Mouse (Mus musculus): ENCODE results near the gene Arl14ep. TPM values are rescaled to one million over a fixed set of nuclear protein-coding genes. Genes with fewer than 3 reads are reported as not detected.
A peak's percentile ranks its signal among the peaks of the same experiment; 100 is the strongest.

The Arl14ep gene
- polyA plus RNA-seq, 1 experiment from 2014 or later, result 57.5 TPM

DNA sequence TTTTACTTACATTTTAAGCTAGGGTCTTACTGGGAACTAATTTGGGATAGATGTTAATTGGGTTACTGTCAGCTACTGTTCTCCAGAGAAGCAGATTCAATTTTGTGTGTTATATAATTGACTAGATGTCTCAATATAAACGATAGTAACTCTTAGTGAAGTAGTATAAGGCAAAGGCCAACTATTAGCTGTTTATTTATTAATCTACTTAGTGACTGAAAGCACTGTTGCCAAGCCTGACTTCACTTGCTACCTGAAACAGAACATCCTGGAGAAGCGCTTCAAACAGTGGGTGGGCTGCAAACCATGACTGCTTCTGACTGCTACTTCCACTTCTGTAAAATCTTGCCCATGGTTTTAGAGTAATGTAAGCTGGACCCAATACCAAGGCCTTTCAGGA is 13.2 kb downstream of the Arl14ep start:
- ATAC-seq (ENCODE audit: low FRiP score) (no peak), DNase-seq (ENCODE audit: low spot score, missing footprints) (no peak)
- no peak overlapping the region for H3K27ac ChIP-seq (ENCODE audit: low read depth, low read length)
- H3K4me3 ChIP-seq (ENCODE audit: low read depth, low read length), result no peak overlapping the region
- no peaks in the 10 kb centered on the region for H3K9me3 ChIP-seq (ENCODE audit: control insufficient read depth, low read length)
- 93% methylated on average over 2 of the region's 2 CpGs for WGBS
- H3K27me3 ChIP-seq (ENCODE audit: control insufficient read depth, insufficient read depth, low read length), result no peaks in the 10 kb centered on the region
- H3K4me2 ChIP-seq, result no peak overlapping the region
- no peak overlapping the region for H3K9ac ChIP-seq (ENCODE audit: low read length)
- H3K36me3 ChIP-seq (ENCODE audit: control insufficient read depth, insufficient read depth, low read length), result peaks cover 8% of the 10 kb centered on the region; the same call in 1 of the 2 replicates
- no peaks in the 10 kb centered on the region for H3K4me1 ChIP-seq (ENCODE audit: control insufficient read depth, insufficient read depth, low read length)

DNA sequence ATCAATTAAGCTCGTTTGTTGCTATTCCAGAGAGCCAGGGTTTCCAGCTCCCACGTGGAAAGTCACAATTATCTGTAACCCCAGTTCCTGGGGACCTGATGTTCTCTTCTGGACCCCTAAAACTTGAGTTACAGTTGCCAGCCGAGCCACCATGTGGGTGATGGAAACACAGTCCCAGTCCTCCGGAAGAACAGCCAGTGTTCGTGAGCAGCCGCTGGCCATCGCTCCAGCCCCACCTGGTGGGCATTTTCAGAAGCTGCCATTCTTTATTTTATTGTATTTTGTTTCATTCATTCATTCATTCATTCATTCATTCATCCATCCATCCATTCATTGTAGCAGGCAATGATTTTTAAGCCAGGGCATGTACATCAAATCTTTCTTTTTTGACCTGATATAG is 14.0 kb downstream of the Arl14ep start:
- Histone ChIP-seq H3K36me3 (ENCODE audit: control insufficient read depth, insufficient read depth, low read length) (peaks cover 8% of the 10 kb centered on the region; the same call in 1 of the 2 replicates), H3K9ac (ENCODE audit: low read length) (no peak overlapping the region), H3K4me1 (ENCODE audit: control insufficient read depth, insufficient read depth, low read length) (no peaks in the 10 kb centered on the region), H3K27me3 (ENCODE audit: control insufficient read depth, insufficient read depth, low read length) (no peaks in the 10 kb centered on the region), H3K4me3 (ENCODE audit: low read depth, low read length) (no peak overlapping the region), H3K9me3 (ENCODE audit: control insufficient read depth, low read length) (no peaks in the 10 kb centered on the region), H3K4me2 (no peak overlapping the region), H3K27ac (ENCODE audit: low read depth, low read length) (no peak overlapping the region)
- WGBS, result 46% methylated on average over 7 of the region's 7 CpGs
- no peak for DNase-seq (ENCODE audit: low spot score, missing footprints)
- ATAC-seq (ENCODE audit: low FRiP score), result peak; percentile 52; the same call in 1 of the 2 replicates

DNA sequence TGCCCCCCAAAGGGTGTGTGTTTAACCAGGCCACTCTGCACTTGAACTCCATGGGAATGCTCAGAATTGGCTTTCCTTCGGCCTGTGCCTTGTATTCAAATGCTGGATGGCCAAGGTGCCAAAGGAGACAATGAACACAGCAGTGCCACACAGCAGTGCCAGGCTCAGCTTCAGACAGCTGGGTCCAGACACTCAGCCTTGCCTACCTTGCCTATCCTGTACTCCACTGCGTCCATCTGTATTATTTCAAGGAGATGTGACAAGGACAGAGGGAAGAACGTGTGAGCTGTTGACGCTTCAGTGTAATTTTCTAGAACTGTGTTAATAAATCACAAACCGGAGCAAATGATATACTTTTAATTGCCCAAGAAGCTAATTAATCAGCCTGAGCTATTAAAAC is 14.8 kb downstream of the Arl14ep start:
- Histone ChIP-seq H3K9me3 (ENCODE audit: control insufficient read depth, low read length) (no peaks in the 10 kb centered on the region), H3K27ac (ENCODE audit: low read depth, low read length) (no peak overlapping the region), H3K9ac (ENCODE audit: low read length) (no peak overlapping the region), H3K27me3 (ENCODE audit: control insufficient read depth, insufficient read depth, low read length) (no peaks in the 10 kb centered on the region), H3K4me1 (ENCODE audit: control insufficient read depth, insufficient read depth, low read length) (no peaks in the 10 kb centered on the region), H3K4me2 (no peak overlapping the region), H3K4me3 (ENCODE audit: low read depth, low read length) (no peak overlapping the region), H3K36me3 (ENCODE audit: control insufficient read depth, insufficient read depth, low read length) (peaks cover 4% of the 10 kb centered on the region; the same call in 1 of the 2 replicates)
- WGBS, result 90% methylated on average over 5 of the region's 5 CpGs
- ATAC-seq (ENCODE audit: low FRiP score) (no peak), DNase-seq (ENCODE audit: low spot score, missing footprints) (no peak)

DNA sequence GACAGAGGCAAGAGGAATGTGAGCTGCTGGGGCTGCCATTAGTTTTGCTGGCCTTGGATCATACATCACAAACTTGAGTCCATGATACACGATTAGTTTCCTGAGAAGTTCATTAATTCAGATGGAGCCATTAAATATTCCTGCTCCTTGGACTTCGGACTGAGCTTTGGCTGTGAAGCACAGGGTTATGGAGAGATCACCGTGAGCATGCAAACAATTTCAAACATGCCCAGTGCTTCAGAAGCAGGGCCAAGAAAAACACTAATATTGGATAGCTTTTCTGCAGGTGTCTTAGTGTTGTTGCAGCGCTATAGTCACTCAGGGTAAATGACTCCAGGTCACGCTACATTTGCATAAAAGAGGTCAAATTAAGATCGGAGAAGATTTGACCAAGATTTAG is 15.3 kb downstream of the Arl14ep start:
- H3K4me3 ChIP-seq (ENCODE audit: low read depth, low read length), result no peak overlapping the region
- H3K9ac ChIP-seq (ENCODE audit: low read length), result no peak overlapping the region
- no peaks in the 10 kb centered on the region for H3K27me3 ChIP-seq (ENCODE audit: control insufficient read depth, insufficient read depth, low read length)
- no peak overlapping the region for H3K4me2 ChIP-seq
- no peak for DNase-seq (ENCODE audit: low spot score, missing footprints)
- no peak for ATAC-seq (ENCODE audit: low FRiP score)
- 85% methylated on average over 6 of the region's 6 CpGs for WGBS
- H3K36me3 ChIP-seq (ENCODE audit: control insufficient read depth, insufficient read depth, low read length), result peaks cover 4% of the 10 kb centered on the region; the same call in 1 of the 2 replicates
- no peaks in the 10 kb centered on the region for H3K9me3 ChIP-seq (ENCODE audit: control insufficient read depth, low read length)
- no peak overlapping the region for H3K27ac ChIP-seq (ENCODE audit: low read depth, low read length)
- peaks cover 4% of the 10 kb centered on the region for H3K4me1 ChIP-seq (ENCODE audit: control insufficient read depth, insufficient read depth, low read length)

DNA sequence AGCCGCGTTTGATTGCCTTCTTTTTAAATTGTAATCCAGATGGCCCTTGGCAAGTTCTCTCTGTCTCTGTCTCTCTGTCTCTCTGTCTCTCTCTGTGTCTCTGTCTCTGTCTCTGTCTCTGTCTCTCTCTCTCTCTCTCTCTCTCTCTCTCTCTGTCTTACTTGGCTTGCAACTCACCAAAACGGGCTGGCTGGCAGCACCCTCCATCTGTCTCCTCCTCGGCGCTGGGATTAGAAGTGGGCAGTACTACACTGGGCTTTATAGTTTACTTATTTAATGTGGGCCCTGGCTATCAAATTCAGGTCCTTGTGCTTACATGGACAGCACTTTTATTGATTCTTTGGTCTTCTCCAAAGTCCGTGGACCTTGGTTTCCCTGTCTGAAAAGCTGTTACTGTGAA is 18.1 kb downstream of the Arl14ep start:
- DNase-seq (ENCODE audit: low spot score, missing footprints) (no peak), ATAC-seq (ENCODE audit: low FRiP score) (no peak)
- H3K4me1 ChIP-seq (ENCODE audit: control insufficient read depth, insufficient read depth, low read length), result peaks cover 4% of the 10 kb centered on the region
- H3K4me2 ChIP-seq, result no peak overlapping the region
- no peaks in the 10 kb centered on the region for H3K36me3 ChIP-seq (ENCODE audit: control insufficient read depth, insufficient read depth, low read length)
- H3K27me3 ChIP-seq (ENCODE audit: control insufficient read depth, insufficient read depth, low read length), result no peaks in the 10 kb centered on the region; the same call in 1 of the 2 replicates
- H3K27ac ChIP-seq (ENCODE audit: low read depth, low read length), result no peak overlapping the region
- H3K9ac ChIP-seq (ENCODE audit: low read length), result no peak overlapping the region
- WGBS, result 62% methylated on average over 6 of the region's 6 CpGs
- no peak overlapping the region for H3K4me3 ChIP-seq (ENCODE audit: low read depth, low read length)
- H3K9me3 ChIP-seq (ENCODE audit: control insufficient read depth, low read length), result no peaks in the 10 kb centered on the region

DNA sequence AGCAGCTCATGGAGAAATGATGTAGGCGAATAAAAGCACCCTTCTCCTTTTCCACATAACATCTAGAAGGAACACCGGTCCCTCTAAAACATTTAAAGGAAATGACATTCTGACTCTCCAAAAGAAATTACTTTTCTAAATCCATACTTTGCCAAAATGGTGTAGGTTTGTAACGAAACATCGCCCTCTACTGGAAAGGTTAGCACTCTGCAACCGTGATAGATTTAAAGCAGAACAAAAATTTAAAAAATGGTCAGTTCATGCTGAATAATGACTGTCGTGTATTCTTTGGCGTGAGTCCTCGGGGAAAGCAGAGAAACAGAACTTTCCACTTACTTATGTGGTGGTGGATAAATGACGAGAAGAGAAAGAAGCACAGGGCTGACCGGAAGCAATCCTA is 18.6 kb downstream of the Arl14ep start:
- WGBS, result 17% methylated on average over 10 of the region's 10 CpGs
- ATAC-seq (ENCODE audit: low FRiP score), result no peak
- Histone ChIP-seq H3K4me2 (no peak overlapping the region), H3K4me3 (ENCODE audit: low read depth, low read length) (no peak overlapping the region), H3K9me3 (ENCODE audit: control insufficient read depth, low read length) (no peaks in the 10 kb centered on the region), H3K36me3 (ENCODE audit: control insufficient read depth, insufficient read depth, low read length) (no peaks in the 10 kb centered on the region), H3K27me3 (ENCODE audit: control insufficient read depth, insufficient read depth, low read length) (no peaks in the 10 kb centered on the region; the same call in 1 of the 2 replicates), H3K27ac (ENCODE audit: low read depth, low read length) (no peak overlapping the region), H3K4me1 (ENCODE audit: control insufficient read depth, insufficient read depth, low read length) (peaks cover 4% of the 10 kb centered on the region), H3K9ac (ENCODE audit: low read length) (no peak overlapping the region)
- DNase-seq (ENCODE audit: low spot score, missing footprints), result peak; percentile 91

DNA sequence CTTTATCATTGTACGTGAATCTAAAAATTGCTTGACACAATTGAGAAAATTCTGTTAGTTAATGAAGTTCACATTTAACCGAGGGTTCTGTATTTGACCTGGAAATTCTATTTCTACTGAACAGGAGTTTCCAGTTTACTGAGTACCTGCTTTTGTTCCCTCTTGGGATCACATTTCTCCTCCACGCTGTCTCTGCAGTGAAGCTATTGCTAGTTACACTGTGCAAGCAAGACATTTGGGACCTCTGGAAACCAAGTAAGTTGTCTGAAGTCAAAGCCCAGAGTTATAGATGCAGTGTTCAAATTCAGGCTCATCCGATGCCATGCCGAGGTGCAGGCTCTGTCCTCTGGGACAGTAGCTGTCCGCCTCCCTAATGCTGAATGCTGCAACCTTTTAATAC is 19.2 kb downstream of the Arl14ep start:
- Histone ChIP-seq H3K9ac (ENCODE audit: low read length) (no peak overlapping the region), H3K9me3 (ENCODE audit: control insufficient read depth, low read length) (no peaks in the 10 kb centered on the region), H3K4me3 (ENCODE audit: low read depth, low read length) (no peak overlapping the region), H3K27ac (ENCODE audit: low read depth, low read length) (no peak overlapping the region), H3K36me3 (ENCODE audit: control insufficient read depth, insufficient read depth, low read length) (no peaks in the 10 kb centered on the region), H3K27me3 (ENCODE audit: control insufficient read depth, insufficient read depth, low read length) (no peaks in the 10 kb centered on the region; the same call in 1 of the 2 replicates), H3K4me1 (ENCODE audit: control insufficient read depth, insufficient read depth, low read length) (peaks cover 4% of the 10 kb centered on the region), H3K4me2 (no peak overlapping the region)
- no peak for ATAC-seq (ENCODE audit: low FRiP score)
- no peak for DNase-seq (ENCODE audit: low spot score, missing footprints)
- 55% methylated on average over 6 of the region's 6 CpGs for WGBS

DNA sequence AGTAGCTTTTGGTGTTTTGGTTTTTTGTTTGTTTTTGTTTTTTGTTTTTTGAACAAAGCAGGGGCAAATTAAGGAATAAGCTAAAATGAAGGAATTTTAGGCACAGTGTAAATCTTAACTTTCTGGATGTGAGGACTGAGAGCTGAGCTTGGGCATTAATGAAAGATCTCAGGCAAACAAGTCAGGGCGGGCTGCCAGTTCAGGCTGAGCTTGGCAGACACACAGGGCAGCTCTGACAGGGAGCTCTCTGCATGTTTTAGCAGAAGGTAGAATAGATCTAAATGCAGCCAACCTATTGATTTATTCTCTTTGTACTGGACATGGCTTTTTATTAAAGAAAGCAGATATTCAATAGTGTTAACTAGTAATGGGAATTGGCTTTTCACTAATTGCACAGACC is 31.8 kb downstream of the Arl14ep start:
- Histone ChIP-seq H3K9me3 (ENCODE audit: control insufficient read depth, low read length) (no peaks in the 10 kb centered on the region), H3K9ac (ENCODE audit: low read length) (no peak overlapping the region), H3K27ac (ENCODE audit: low read depth, low read length) (no peak overlapping the region), H3K4me1 (ENCODE audit: control insufficient read depth, insufficient read depth, low read length) (no peaks in the 10 kb centered on the region), H3K4me2 (no peak overlapping the region), H3K4me3 (ENCODE audit: low read depth, low read length) (no peak overlapping the region), H3K27me3 (ENCODE audit: control insufficient read depth, insufficient read depth, low read length) (no peaks in the 10 kb centered on the region), H3K36me3 (ENCODE audit: control insufficient read depth, insufficient read depth, low read length) (no peaks in the 10 kb centered on the region)
- WGBS, result 76% methylated on average over 1 of the region's 1 CpGs
- ATAC-seq (ENCODE audit: low FRiP score) (no peak), DNase-seq (ENCODE audit: low spot score, missing footprints) (no peak)

DNA sequence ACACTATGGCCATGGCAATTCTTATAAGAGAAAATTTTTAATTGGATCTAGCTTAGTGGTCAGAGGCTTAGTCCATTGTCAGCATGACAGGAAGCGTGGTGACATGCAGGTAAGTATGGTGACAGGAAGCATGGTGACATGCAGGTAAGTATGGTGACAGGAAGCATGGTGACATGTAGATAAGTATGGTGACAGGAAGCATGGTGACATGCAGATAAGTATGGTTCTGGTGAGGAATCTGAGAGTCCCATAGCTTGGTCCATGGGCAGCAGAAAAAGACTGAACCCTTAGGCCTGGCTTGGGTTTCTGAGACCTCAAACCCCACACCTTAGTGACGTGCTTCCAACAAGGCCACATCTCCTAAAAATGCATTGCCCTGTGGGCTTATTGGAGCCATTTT is 38.5 kb downstream of the Arl14ep start:
- WGBS, result 90% methylated on average over 2 of the region's 2 CpGs
- no peaks in the 10 kb centered on the region for H3K9me3 ChIP-seq (ENCODE audit: control insufficient read depth, low read length)
- no peak overlapping the region for H3K27ac ChIP-seq (ENCODE audit: low read depth, low read length)
- no peak for ATAC-seq (ENCODE audit: low FRiP score)
- no peak overlapping the region for H3K9ac ChIP-seq (ENCODE audit: low read length)
- no peaks in the 10 kb centered on the region for H3K27me3 ChIP-seq (ENCODE audit: control insufficient read depth, insufficient read depth, low read length)
- no peak overlapping the region for H3K4me3 ChIP-seq (ENCODE audit: low read depth, low read length)
- no peaks in the 10 kb centered on the region for H3K4me1 ChIP-seq (ENCODE audit: control insufficient read depth, insufficient read depth, low read length)
- no peak overlapping the region for H3K4me2 ChIP-seq
- DNase-seq (ENCODE audit: low spot score, missing footprints), result no peak
- no peaks in the 10 kb centered on the region for H3K36me3 ChIP-seq (ENCODE audit: control insufficient read depth, insufficient read depth, low read length)

DNA sequence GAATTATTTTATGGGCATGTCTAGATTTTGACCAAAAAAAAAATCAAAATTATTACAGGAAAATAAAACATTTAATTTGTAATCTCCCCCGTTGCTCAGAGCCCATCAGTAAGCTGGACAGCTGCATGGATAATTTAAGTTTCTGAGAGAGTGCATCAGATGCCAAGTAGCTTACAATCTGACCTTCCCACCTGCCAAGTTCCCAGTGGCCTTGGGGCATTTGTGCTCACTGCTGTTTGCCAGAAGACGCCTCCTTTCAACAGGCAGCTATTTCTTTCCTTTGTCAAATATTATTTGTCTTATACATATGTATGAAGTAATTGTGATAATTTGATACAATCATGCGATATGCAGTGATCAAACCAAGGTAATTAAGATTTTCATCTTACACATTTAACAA is 44.3 kb downstream of the Arl14ep start:
- no peaks in the 10 kb centered on the region for H3K27me3 ChIP-seq (ENCODE audit: control insufficient read depth, insufficient read depth, low read length)
- peak; percentile 6 for DNase-seq (ENCODE audit: low spot score, missing footprints)
- ATAC-seq (ENCODE audit: low FRiP score), result no peak
- no peaks in the 10 kb centered on the region for H3K36me3 ChIP-seq (ENCODE audit: control insufficient read depth, insufficient read depth, low read length)
- H3K4me3 ChIP-seq (ENCODE audit: low read depth, low read length), result no peak overlapping the region
- no peaks in the 10 kb centered on the region for H3K4me1 ChIP-seq (ENCODE audit: control insufficient read depth, insufficient read depth, low read length)
- H3K9me3 ChIP-seq (ENCODE audit: control insufficient read depth, low read length), result no peaks in the 10 kb centered on the region
- no peak overlapping the region for H3K4me2 ChIP-seq
- WGBS, result 88% methylated on average over 3 of the region's 3 CpGs
- H3K9ac ChIP-seq (ENCODE audit: low read length), result no peak overlapping the region
- H3K27ac ChIP-seq (ENCODE audit: low read depth, low read length), result no peak overlapping the region

Data from midbrain, embryonic 11.5 days (tissue).